Mouse (Mus musculus) liver, embryonic 11.5 days (tissue): ENCODE results near the gene Igf2bp1. TPM values are rescaled to one million over a fixed set of nuclear protein-coding genes. Genes with fewer than 3 reads are reported as not detected.

Experiments
- ATAC-seq: fragments of 200-750 bp; cut with Nextera tagmentation; replicated peaks from 2 replicates; pipeline ENCODE4 v1.8.0; 2017; ENCODE audit warnings: moderate number of reproducible peaks, mild to moderate bottlenecking, moderate TSS enrichment, moderate library complexity; ENCODE audit not compliant: low FRiP score
- DNase-seq: peaks from one replicate; pipeline ENCODE4 v3.0.0-alpha.2; 2017; ENCODE audit warnings: low spot score
- H3K27ac ChIP-seq: fragments of 300-500 bp; sonication (generic); 2 replicates; pipeline ENCODE4 v1.5.1; 2014; ENCODE audit warnings: mild to moderate bottlenecking, low read depth, low read length, control low read depth
- H3K27me3 ChIP-seq: fragments of 300-500 bp; sonication (generic); replicated peaks from 2 replicates; pipeline ENCODE4 v1.6.1; 2014; ENCODE audit warnings: low read length, mixed read lengths; ENCODE audit not compliant: control insufficient read depth, insufficient read depth
- H3K36me3 ChIP-seq: fragments of 300-500 bp; sonication (generic); 2 replicates; pipeline ENCODE4 v1.6.1; 2014; ENCODE audit warnings: mild to moderate bottlenecking, low read length, moderate library complexity, mixed read lengths; ENCODE audit not compliant: control insufficient read depth, insufficient read depth
- H3K4me1 ChIP-seq: fragments of 300-500 bp; sonication (generic); replicated peaks from 2 replicates; pipeline ENCODE4 v1.6.1; 2014; ENCODE audit warnings: low read length, mixed read lengths; ENCODE audit not compliant: control insufficient read depth, insufficient read depth
- H3K4me2 ChIP-seq: fragments of 300-500 bp; sonication (generic); 2 replicates; pipeline ENCODE4 v1.6.1; 2014; ENCODE audit warnings: mild to moderate bottlenecking, control low read depth, moderate library complexity
- H3K4me3 ChIP-seq: fragments of 300-500 bp; sonication (generic); 2 replicates; pipeline ENCODE4 v1.5.1; 2014; ENCODE audit warnings: low read depth, low read length, control low read depth
- H3K9ac ChIP-seq: fragments of 300-500 bp; sonication (generic); 2 replicates; pipeline ENCODE4 v1.6.1; 2014; ENCODE audit warnings: low read depth, low read length, control low read depth
- H3K9me3 ChIP-seq: fragments of 300-500 bp; sonication (generic); 2 replicates; pipeline ENCODE4 v1.6.1; 2016; ENCODE audit warnings: low read length, inconsistent platforms, mixed read lengths; ENCODE audit not compliant: control insufficient read depth
- WGBS: fragments of 180-500 bp; shearing (Covaris S2); extraction: QIAGEN DNeasy Blood & Tissue Kit; methylation state at CpG from one replicate; pipeline ENCODE4 v1.1.7; 2014; 5-methylcytosine and 5-hydroxymethylcytosine counted together
- polyA plus RNA-seq: library from polyadenylated mRNA; unstranded; fragments of >200 nt; fragmentation: Nextera tagmentation; extraction: Ambion mirVana; gene quantifications from 2 replicates; pipeline ENCODE4 v1.2.1, GENCODE M21; 2014

Gene Igf2bp1
- polyA plus RNA-seq, result 54.1 and 56.0 TPM in 2 replicates

DNA sequence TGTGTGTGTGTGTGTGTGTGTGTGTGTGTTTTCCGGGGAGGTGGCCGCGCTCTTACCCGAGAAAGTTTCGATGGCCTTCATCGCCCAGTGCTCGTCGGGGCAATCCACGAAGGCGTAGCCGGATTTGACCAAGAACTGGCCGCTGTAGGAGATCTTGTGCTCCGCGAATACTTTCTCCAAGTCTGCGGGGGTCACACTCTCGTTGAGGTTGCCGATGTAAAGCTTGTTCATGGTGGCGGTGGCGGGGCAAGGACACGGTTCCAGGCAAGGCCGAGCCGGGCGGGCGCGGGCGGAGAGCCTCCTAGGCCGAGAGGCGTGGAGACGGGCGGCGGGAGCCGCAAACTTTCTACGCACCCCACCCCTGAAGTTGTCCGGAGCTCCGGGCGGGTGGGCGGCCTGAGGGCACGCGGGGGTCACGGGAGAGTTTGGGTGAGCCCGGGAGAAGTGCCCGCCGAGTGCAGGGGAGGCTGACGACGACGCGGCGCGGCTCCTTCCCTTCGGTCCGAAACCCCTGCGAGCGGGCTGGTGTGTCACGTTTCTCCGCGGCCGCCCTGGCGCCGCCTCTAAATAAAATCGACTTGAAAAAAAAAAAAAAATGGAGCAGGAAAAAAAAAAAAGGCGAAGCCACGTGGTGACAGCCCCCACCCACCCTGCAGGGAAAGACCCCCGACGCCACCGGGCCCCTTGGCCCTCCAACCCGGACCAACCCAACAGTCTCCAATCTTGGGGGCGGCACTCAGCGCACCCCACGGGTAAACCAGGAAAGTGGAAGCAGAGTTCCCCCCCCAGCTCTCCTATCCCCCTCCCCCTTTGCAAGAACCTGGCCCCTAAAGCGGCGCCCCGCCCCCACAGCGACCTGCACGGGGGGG, at the start of gene Igf2bp1:
Igf2bp1 (minus strand) TSS at position 538 of the 869 bp plus-strand sequence.
- H3K9ac ChIP-seq, result peak within 1 kb of the TSS; percentile 95
- peak within 1 kb of the TSS; percentile 96 for H3K4me2 ChIP-seq
- 0 out of 2 replicates have a peak, but pooled peaks cover 2% of the 10 kb centered on the region for H3K36me3 ChIP-seq
- H3K4me1 ChIP-seq, result peaks cover 29% of the 10 kb centered on the region
- peak; percentile 38 for ATAC-seq
- under 1% methylated on average over 73 of the region's 74 CpGs for WGBS
- peak within 1 kb of the TSS; percentile 98 for H3K27ac ChIP-seq
- peak within 1 kb of the TSS; percentile 96 for H3K4me3 ChIP-seq
- peak; percentile 85 for DNase-seq
- no peaks in the 10 kb centered on the region for H3K9me3 ChIP-seq
- no peaks in the 10 kb centered on the region for H3K27me3 ChIP-seq

GRCm38 (mm10) chr11:96050854-96051253, 45.1 kb upstream of the Igf2bp1 start:
- WGBS, result 86% methylated on average over 3 of the region's 3 CpGs
- no peak for ATAC-seq
- Histone ChIP-seq H3K4me3 (no peak overlapping the region), H3K9me3 (no peaks in the 10 kb centered on the region), H3K27me3 (no peaks in the 10 kb centered on the region), H3K4me1 (no peaks in the 10 kb centered on the region), H3K36me3 (peaks cover 47% of the 10 kb centered on the region), H3K27ac (no peak overlapping the region), H3K4me2 (no peak overlapping the region), H3K9ac (no peak overlapping the region)
- no peak for DNase-seq

DNA sequence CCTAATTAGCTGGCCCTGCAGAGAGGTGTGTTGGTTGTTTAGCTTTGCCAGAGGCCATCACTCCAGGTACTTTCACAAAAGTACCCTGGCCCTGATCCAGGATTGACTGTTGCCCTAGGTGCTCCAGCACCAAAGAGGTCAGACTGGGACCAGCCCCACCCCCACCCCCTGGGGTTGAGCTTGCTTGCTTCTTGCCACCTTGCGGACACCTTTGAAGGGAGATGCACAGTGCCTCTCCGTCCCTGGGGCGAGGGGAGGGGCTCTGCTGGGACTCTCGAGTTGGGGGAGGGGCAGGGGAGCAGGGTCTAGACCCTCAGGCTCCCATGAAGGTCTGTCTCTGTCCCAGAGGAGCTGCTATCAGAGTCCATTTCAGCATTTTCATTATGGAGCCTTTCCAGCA, 44.2 kb upstream of the Igf2bp1 start:
- H3K9me3 ChIP-seq, result no peaks in the 10 kb centered on the region
- no peak overlapping the region for H3K27ac ChIP-seq
- ATAC-seq, result no peak
- no peak overlapping the region for H3K4me2 ChIP-seq
- no peak for DNase-seq
- H3K4me3 ChIP-seq, result no peak overlapping the region
- no peak overlapping the region for H3K9ac ChIP-seq
- H3K36me3 ChIP-seq, result peaks cover 39% of the 10 kb centered on the region
- H3K4me1 ChIP-seq, result no peaks in the 10 kb centered on the region
- 78% methylated on average over 4 of the region's 4 CpGs for WGBS
- no peaks in the 10 kb centered on the region for H3K27me3 ChIP-seq

DNA sequence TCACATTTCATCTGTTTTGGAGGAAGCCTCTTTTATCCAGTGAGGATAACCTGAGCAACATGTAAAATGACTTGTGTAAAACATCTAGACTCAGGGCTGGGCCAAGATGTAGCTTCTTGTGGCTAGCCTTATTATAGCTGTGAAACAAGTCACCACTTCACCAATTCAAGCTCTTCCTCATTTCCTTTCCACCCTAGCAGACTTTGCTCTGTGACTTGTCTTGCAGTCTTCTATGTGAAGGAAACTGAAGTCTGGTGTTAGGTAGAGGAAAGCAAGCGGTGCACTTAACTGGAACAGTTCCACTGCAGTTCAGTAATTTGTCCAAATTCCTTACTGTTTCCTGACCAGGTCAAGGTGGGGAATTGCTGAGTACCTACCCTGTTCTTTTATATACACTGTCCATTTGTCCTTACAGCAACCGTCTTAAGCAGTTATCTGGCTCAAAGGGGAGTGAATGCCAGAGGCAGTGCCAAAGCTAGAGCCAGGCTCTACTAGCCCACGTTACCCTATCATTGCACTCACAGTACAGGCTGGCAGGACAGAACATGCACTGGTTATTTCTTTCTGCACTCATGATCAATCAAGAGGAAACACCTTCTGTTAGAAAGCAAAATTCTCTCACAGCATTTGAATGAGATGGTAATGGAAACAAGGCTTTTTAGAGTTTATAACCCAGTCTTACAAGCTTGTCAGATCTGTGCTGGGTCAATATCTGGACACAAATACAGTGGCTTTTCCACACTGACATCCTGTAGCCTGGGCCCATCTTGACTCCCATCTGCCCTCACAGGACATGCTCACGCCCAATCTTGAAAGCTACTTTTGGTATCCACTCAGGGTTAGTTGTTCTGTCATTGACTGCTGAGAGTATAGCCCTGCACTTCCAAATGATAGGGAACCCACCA, 42.0 kb upstream of the Igf2bp1 start:
- Histone ChIP-seq H3K9me3 (no peaks in the 10 kb centered on the region), H3K4me2 (no peak overlapping the region), H3K4me3 (no peak overlapping the region), H3K36me3 (peaks cover 32% of the 10 kb centered on the region), H3K27ac (no peak overlapping the region), H3K9ac (no peak overlapping the region), H3K4me1 (no peaks in the 10 kb centered on the region), H3K27me3 (no peaks in the 10 kb centered on the region)
- 88% methylated on average over 4 of the region's 4 CpGs for WGBS
- DNase-seq, result no peak
- ATAC-seq, result no peak

DNA sequence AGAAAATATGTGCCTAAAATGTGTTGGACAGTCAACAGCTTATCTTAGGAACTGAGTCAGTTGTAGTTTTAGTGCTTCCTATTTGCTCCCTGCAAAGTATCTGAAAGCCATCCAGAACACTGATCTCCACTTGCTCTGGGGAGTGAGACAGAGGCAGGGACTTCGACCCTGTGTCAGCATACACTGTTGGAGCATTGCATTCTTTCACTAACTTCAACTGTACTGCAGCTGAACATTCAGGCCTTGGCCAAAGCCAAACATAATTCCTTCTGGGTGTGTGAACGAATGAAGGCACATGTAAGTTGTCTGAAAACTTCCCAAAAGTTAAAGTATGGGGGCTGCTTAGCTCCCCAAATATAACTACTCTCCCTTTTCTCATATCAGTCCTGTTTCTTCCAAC, 41.1 kb upstream of the Igf2bp1 start:
- Histone ChIP-seq H3K36me3 (peaks cover 29% of the 10 kb centered on the region), H3K27me3 (no peaks in the 10 kb centered on the region), H3K4me2 (no peak overlapping the region), H3K9ac (no peak overlapping the region), H3K4me3 (no peak overlapping the region), H3K9me3 (no peaks in the 10 kb centered on the region), H3K27ac (0 out of 2 replicates have a peak overlapping the region, but pooled peaks have one; percentile 3), H3K4me1 (no peaks in the 10 kb centered on the region)
- ATAC-seq (no peak), DNase-seq (no peak)
- WGBS, result 80% methylated on average over 2 of the region's 2 CpGs

- DNase-seq, result no peak
- Histone ChIP-seq H3K27me3 (no peaks in the 10 kb centered on the region), H3K9me3 (no peaks in the 10 kb centered on the region), H3K36me3 (peaks cover 28% of the 10 kb centered on the region), H3K4me1 (no peaks in the 10 kb centered on the region), H3K9ac (no peak overlapping the region), H3K27ac (no peak overlapping the region), H3K4me3 (no peak overlapping the region), H3K4me2 (no peak overlapping the region)
- 80% methylated on average over 8 of the region's 8 CpGs for WGBS
- no peak for ATAC-seq
Observed at GRCm38 (mm10) chr11:96046028-96046427, 40.3 kb upstream of the Igf2bp1 start.

DNA sequence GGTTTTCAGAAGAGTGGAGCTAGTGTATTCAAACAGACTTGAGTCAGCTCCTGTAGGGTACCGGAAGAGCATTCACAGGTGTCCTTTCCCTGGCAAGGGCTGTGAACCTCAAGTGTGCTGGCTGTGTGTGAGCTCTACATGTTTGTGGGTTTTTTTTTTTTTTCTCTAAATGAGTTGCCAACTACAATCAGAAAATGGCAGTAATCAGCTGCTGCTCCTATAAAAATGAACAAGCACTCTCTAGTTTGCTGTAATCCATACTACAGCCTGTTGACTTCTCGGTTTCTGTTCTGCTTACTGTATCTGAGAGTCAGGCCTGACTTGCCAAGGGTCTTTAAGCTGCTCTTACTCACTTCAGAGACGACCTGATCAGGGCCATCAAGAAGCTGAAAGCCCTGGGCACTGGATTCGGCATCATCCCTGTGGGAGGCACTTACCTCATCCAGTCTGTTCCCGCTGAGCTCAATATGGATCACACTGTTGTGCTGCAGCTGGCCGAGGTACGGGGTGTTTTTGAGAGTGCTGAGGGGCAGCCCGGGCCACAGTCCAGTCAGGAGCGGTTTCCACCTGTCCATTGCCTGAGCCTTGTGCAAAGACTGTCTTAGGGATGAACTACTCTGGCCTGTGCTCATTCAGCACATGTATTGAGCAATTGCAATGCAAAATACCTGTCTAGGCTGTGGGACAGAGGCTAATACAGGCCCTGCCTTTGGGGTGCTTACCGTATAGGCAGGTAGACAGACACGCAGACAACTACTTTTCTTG, 39.2 kb upstream of the Igf2bp1 start:
- no peak overlapping the region for H3K4me2 ChIP-seq
- no peak overlapping the region for H3K27ac ChIP-seq
- 88% methylated on average over 11 of the region's 11 CpGs for WGBS
- no peak overlapping the region for H3K4me3 ChIP-seq
- ATAC-seq (no peak), DNase-seq (no peak)
- peaks cover 22% of the 10 kb centered on the region for H3K36me3 ChIP-seq
- H3K9ac ChIP-seq, result no peak overlapping the region
- no peaks in the 10 kb centered on the region for H3K27me3 ChIP-seq
- no peaks in the 10 kb centered on the region for H3K9me3 ChIP-seq
- no peaks in the 10 kb centered on the region for H3K4me1 ChIP-seq

GRCm38 (mm10) chr11:96038560-96038959, 32.8 kb upstream of the Igf2bp1 start:
- H3K36me3 ChIP-seq, result peaks cover 10% of the 10 kb centered on the region; the same call in 1 of the 2 replicates
- WGBS, result 42% methylated on average over 1 of the region's 1 CpGs

More at GRCm38 (mm10) chr11:96038560-96038959, 32.8 kb upstream of the Igf2bp1 start:
- ATAC-seq (no peak), DNase-seq (no peak)
- no peak overlapping the region for H3K27ac ChIP-seq
- no peaks in the 10 kb centered on the region for H3K9me3 ChIP-seq
- H3K4me3 ChIP-seq, result no peak overlapping the region
- no peaks in the 10 kb centered on the region for H3K27me3 ChIP-seq
- no peak overlapping the region for H3K4me2 ChIP-seq
- peaks cover 11% of the 10 kb centered on the region for H3K4me1 ChIP-seq
- H3K9ac ChIP-seq, result no peak overlapping the region
